Mouse (Mus musculus): ENCODE results near the gene Gm8909. TPM values are rescaled to one million over a fixed set of nuclear protein-coding genes. Genes with fewer than 3 reads are reported as not detected.
"Not testable (repeated sequence)": the region's sequence is repeated elsewhere in the genome, so short reads cannot be mapped to it uniquely, and the experiment has no call there.

Gene Gm8909
- polyA plus RNA-seq, 2 experiments = not detected

GRCm38 (mm10) chr17:36190169-36190507 is 21.8 kb upstream of the Gm8909 start, which contains the start of gene H2-T3:
Gene H2-T3, minus strand, starts transcription at chr17:36190287.
- Histone ChIP-seq H3K27ac (no peak within 1 kb of the TSS), H3K9me3 (ENCODE audit: control insufficient read depth, low read length) (no peaks in the 10 kb centered on the region), H3K27me3 (ENCODE audit: control insufficient read depth, insufficient read depth, low read length) (peaks cover 4% of the 10 kb centered on the region), H3K4me3 (ENCODE audit: insufficient read depth in 1 of 2, low read depth in 2 of 2, low read length in 2 of 2) (no peak within 1 kb of the TSS), H3K4me2 (ENCODE audit: low read depth) (no peak within 1 kb of the TSS), H3K36me3 (replicated peaks; ENCODE audit: control insufficient read depth, insufficient read depth, low read depth) (no peaks in the 10 kb centered on the region), H3K4me1 (replicated peaks; ENCODE audit: control insufficient read depth in 2 of 2, insufficient read depth in 2 of 2, low read length in 1 of 2) (no peaks in the 10 kb centered on the region), H3K9ac (replicated peaks) (no peak within 1 kb of the TSS)
- WGBS (ENCODE audit: insufficient replicate concordance) = 51% methylated on average over 2 of the region's 2 CpGs
- no peak for DNase-seq (ENCODE audit: low read depth in 3 of 3, low spot score in 3 of 3)
- ATAC-seq (ENCODE audit: insufficient read depth) = no peak
- TF ChIP-seq CTCF (IDR thresholded peaks at IDR 0.05; ENCODE audit: low read depth) (no peak), EP300 (IDR thresholded peaks at IDR 0.05; ENCODE audit: low read depth) (no peak)

GRCm38 (mm10) chr17:36189491-36190168 is 21.3 kb upstream of the Gm8909 start:
- H3K9ac ChIP-seq (replicated peaks) = no peak overlapping the region
- DNase-seq (ENCODE audit: low read depth in 3 of 3, low spot score in 3 of 3) (no peak), ATAC-seq (ENCODE audit: insufficient read depth) (no peak)
- WGBS (ENCODE audit: insufficient replicate concordance) = 22% methylated on average over 18 of the region's 18 CpGs
- TF ChIP-seq EP300 (IDR thresholded peaks at IDR 0.05; ENCODE audit: low read depth) = no peak
- no peak for TF ChIP-seq CTCF (IDR thresholded peaks at IDR 0.05; ENCODE audit: low read depth)
- H3K27ac ChIP-seq = no peak overlapping the region
- no peak overlapping the region for H3K4me2 ChIP-seq (ENCODE audit: low read depth)
- H3K27me3 ChIP-seq (ENCODE audit: control insufficient read depth, insufficient read depth, low read length) = peaks cover 4% of the 10 kb centered on the region
- no peaks in the 10 kb centered on the region for H3K9me3 ChIP-seq (ENCODE audit: control insufficient read depth, low read length)
- no peaks in the 10 kb centered on the region for H3K36me3 ChIP-seq (replicated peaks; ENCODE audit: control insufficient read depth, insufficient read depth, low read depth)
- H3K4me3 ChIP-seq (ENCODE audit: insufficient read depth in 1 of 2, low read depth in 2 of 2, low read length in 2 of 2) = no peak overlapping the region
- H3K4me1 ChIP-seq (replicated peaks; ENCODE audit: control insufficient read depth in 2 of 2, insufficient read depth in 2 of 2, low read length in 1 of 2) = no peaks in the 10 kb centered on the region

- no peak overlapping the region for H3K27ac ChIP-seq
- no peak for DNase-seq (ENCODE audit: low read depth in 3 of 3, low spot score in 3 of 3)
- 14% methylated on average over 3 of the region's 3 CpGs for WGBS (ENCODE audit: insufficient replicate concordance)
Measured at GRCm38 (mm10) chr17:36187540-36187939, 19.2 kb upstream of the Gm8909 start.

DNA sequence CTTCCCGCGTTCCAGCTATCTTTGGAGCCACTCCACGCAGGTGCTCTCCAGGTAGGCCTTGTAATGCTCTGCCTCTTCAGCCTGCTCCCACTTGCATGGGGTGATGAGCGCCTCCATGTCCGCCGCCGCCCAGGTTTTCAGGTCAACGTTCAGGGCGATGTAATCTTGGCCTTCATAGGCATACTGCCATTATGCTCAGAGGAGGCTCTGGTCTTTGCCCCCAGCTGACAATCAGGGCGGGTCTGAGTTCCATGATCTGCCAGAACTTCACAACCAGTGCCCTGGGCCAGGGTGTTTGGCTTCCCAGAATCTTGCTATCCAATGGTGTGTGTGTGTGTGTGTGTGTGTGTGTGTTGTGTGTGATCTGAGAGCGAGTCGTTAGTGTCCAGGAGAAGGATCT is 13.9 kb upstream of the Gm8909 start:
- H3K27ac ChIP-seq = no peak overlapping the region
- H3K9ac ChIP-seq (replicated peaks) = no peak overlapping the region
- DNase-seq (ENCODE audit: low read depth in 3 of 3, low spot score in 3 of 3) = no peak
- no peak overlapping the region for H3K4me3 ChIP-seq (ENCODE audit: insufficient read depth in 1 of 2, low read depth in 2 of 2, low read length in 2 of 2)
- TF ChIP-seq CTCF (IDR thresholded peaks at IDR 0.05; ENCODE audit: low read depth) (no peak), EP300 (IDR thresholded peaks at IDR 0.05; ENCODE audit: low read depth) (no peak)
- peaks cover 11% of the 10 kb centered on the region for H3K27me3 ChIP-seq (ENCODE audit: control insufficient read depth, insufficient read depth, low read length)
- no peaks in the 10 kb centered on the region for H3K4me1 ChIP-seq (replicated peaks; ENCODE audit: control insufficient read depth in 2 of 2, insufficient read depth in 2 of 2, low read length in 1 of 2)
- WGBS (ENCODE audit: insufficient replicate concordance) = 56% methylated on average over 12 of the region's 12 CpGs
- H3K9me3 ChIP-seq (ENCODE audit: control insufficient read depth, low read length) = no peaks in the 10 kb centered on the region
- H3K36me3 ChIP-seq (replicated peaks; ENCODE audit: control insufficient read depth, insufficient read depth, low read depth) = no peaks in the 10 kb centered on the region
- ATAC-seq (ENCODE audit: insufficient read depth) = no peak
- H3K4me2 ChIP-seq (ENCODE audit: low read depth) = no peak overlapping the region

More at GRCm38 (mm10) chr17:36187540-36187939, 19.2 kb upstream of the Gm8909 start:
- Histone ChIP-seq H3K4me3 (ENCODE audit: insufficient read depth in 1 of 2, low read depth in 2 of 2, low read length in 2 of 2) (no peak overlapping the region), H3K27me3 (ENCODE audit: control insufficient read depth, insufficient read depth, low read length) (peaks cover 4% of the 10 kb centered on the region), H3K9ac (replicated peaks) (no peak overlapping the region), H3K4me1 (replicated peaks; ENCODE audit: control insufficient read depth in 2 of 2, insufficient read depth in 2 of 2, low read length in 1 of 2) (no peaks in the 10 kb centered on the region), H3K9me3 (ENCODE audit: control insufficient read depth, low read length) (no peaks in the 10 kb centered on the region), H3K36me3 (replicated peaks; ENCODE audit: control insufficient read depth, insufficient read depth, low read depth) (no peaks in the 10 kb centered on the region), H3K4me2 (ENCODE audit: low read depth) (no peak overlapping the region)
- ATAC-seq (ENCODE audit: insufficient read depth) = no peak
- no peak for TF ChIP-seq CTCF (IDR thresholded peaks at IDR 0.05; ENCODE audit: low read depth)
- TF ChIP-seq EP300 (IDR thresholded peaks at IDR 0.05; ENCODE audit: low read depth) = no peak

DNA sequence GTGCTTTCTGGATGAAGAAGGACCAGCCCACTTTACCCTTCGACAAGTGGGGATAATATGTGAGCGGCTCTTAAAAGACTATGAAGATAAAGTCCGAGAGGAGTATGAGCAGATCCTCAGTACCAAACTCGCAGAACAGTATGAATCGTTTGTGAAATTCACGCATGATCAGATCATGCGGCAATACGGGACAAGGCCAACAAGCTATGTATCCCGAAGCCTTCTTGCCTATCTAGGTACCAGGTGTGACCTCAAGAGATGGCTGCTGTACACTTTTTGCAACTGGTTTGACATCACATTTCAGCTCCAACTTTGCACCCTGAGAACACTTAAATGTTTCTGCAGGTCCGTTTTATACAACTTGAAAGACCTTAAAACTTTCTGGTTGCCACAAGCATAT is 11.1 kb upstream of the Gm8909 start:
- not testable (repeated sequence) for H3K4me1 ChIP-seq (replicated peaks; ENCODE audit: control insufficient read depth in 2 of 2, insufficient read depth in 2 of 2, low read length in 1 of 2); H3K36me3 ChIP-seq (replicated peaks; ENCODE audit: control insufficient read depth, insufficient read depth, low read depth); ATAC-seq (ENCODE audit: insufficient read depth); H3K27ac ChIP-seq; H3K4me3 ChIP-seq (ENCODE audit: insufficient read depth in 1 of 2, low read depth in 2 of 2, low read length in 2 of 2); H3K4me2 ChIP-seq (ENCODE audit: low read depth); H3K9ac ChIP-seq (replicated peaks); H3K9me3 ChIP-seq (ENCODE audit: control insufficient read depth, low read length); DNase-seq (ENCODE audit: low read depth in 3 of 3, low spot score in 3 of 3)
- H3K27me3 ChIP-seq (ENCODE audit: control insufficient read depth, insufficient read depth, low read length) = peaks cover 11% of the 10 kb centered on the region
- 12% methylated on average over 10 of the region's 10 CpGs for WGBS (ENCODE audit: insufficient replicate concordance)

- not testable (repeated sequence) for ATAC-seq (ENCODE audit: insufficient read depth); DNase-seq (ENCODE audit: low read depth in 3 of 3, low spot score in 3 of 3)
Measured at GRCm38 (mm10) chr17:36178938-36179337, 10.6 kb upstream of the Gm8909 start.

DNA sequence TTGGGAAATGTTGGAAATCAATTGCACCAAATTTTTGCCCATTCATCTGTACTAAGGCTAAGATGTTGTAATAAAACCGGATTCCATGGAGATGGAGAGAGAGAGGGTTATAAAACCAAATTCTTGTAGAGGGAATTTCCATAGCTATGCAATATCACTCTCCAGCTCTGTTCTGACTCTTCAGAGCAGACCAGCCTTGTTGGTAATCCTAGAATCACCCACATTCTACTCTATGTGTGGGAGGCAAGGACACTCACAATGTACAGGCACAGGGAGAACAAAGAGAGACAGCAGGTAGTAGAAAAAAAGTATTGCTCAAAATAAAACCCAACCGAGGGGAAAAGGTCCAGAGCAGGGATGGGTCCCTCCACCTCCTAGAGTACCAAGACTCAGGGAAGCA is 7.8 kb upstream of the Gm8909 start:
- not testable (repeated sequence) for ATAC-seq (ENCODE audit: insufficient read depth); DNase-seq (ENCODE audit: low read depth in 3 of 3, low spot score in 3 of 3); H3K27me3 ChIP-seq (ENCODE audit: control insufficient read depth, insufficient read depth, low read length)

More at GRCm38 (mm10) chr17:36178938-36179337, 10.6 kb upstream of the Gm8909 start:
- not testable (repeated sequence) for H3K9ac ChIP-seq (replicated peaks); H3K4me1 ChIP-seq (replicated peaks; ENCODE audit: control insufficient read depth in 2 of 2, insufficient read depth in 2 of 2, low read length in 1 of 2); H3K9me3 ChIP-seq (ENCODE audit: control insufficient read depth, low read length); H3K27ac ChIP-seq; H3K36me3 ChIP-seq (replicated peaks; ENCODE audit: control insufficient read depth, insufficient read depth, low read depth); H3K4me3 ChIP-seq (ENCODE audit: insufficient read depth in 1 of 2, low read depth in 2 of 2, low read length in 2 of 2)
- WGBS (ENCODE audit: insufficient replicate concordance) = under 1% methylated on average over 40 of the region's 40 CpGs
- Histone ChIP-seq H3K27me3 (ENCODE audit: control insufficient read depth, insufficient read depth, low read length) (peaks cover 11% of the 10 kb centered on the region), H3K4me2 (ENCODE audit: low read depth) (peak overlapping the region; percentile 33)

More for the DNA sequence above, 7.8 kb upstream of the Gm8909 start:
- no CpG with 5 or more reads among the region's 2 CpGs for WGBS (ENCODE audit: insufficient replicate concordance)
- H3K27ac ChIP-seq; H3K4me1 ChIP-seq (replicated peaks; ENCODE audit: control insufficient read depth in 2 of 2, insufficient read depth in 2 of 2, low read length in 1 of 2); H3K9ac ChIP-seq (replicated peaks); H3K36me3 ChIP-seq (replicated peaks; ENCODE audit: control insufficient read depth, insufficient read depth, low read depth); H3K4me3 ChIP-seq (ENCODE audit: insufficient read depth in 1 of 2, low read depth in 2 of 2, low read length in 2 of 2); H3K4me2 ChIP-seq (ENCODE audit: low read depth); H3K9me3 ChIP-seq (ENCODE audit: control insufficient read depth, low read length): not testable (repeated sequence)
